In genomic region chr19:16063916-16064580, GRCm38 (mm10) we compare ENCODE assay signal across 8 mouse cellular contexts.
DNase-seq lines count a peak whose midpoint lies in the region.

No protein-coding gene starts in this region.

- peaks cover 2% of the 10 kb centered on the region; the same call in 1 of the 2 replicates for H3K9me3 ChIP-seq in megakaryocyte, embryonic 14.5 days

- peak overlapping the region; percentile 90 for H3K4me3 ChIP-seq in megakaryocyte, embryonic 14.5 days (replicated peaks)

- DNase-seq in WW6 (ENCODE audit: low read depth, low spot score): peak; percentile 36
- DNase-seq in cerebellum, postnatal 36 days: peak; percentile 75 to 87
- peak; percentile 72 for DNase-seq in gastrocnemius, postnatal 10 days
- DNase-seq in induced T-regulatory cell, adult 2 months (ENCODE audit: low read depth): peak; percentile 88
- peak; percentile 57 to 77 for DNase-seq in left cerebral cortex, adult 8-10 months (ENCODE audit: low spot score in 2 of 2)
- peak; percentile 82 to 88 for DNase-seq in right cerebral cortex, postnatal 10 days (ENCODE audit: low spot score in 2 of 2)
- DNase-seq in urinary bladder, postnatal 4 days (ENCODE audit: low spot score in 2 of 2): peak; percentile 61 to 80

- peaks cover 20% of the 10 kb centered on the region for H3K27me3 ChIP-seq in megakaryocyte, embryonic 14.5 days (replicated peaks)

- H3K36me3 ChIP-seq in megakaryocyte, embryonic 14.5 days (replicated peaks; ENCODE audit: low read length): no peaks in the 10 kb centered on the region

- peaks cover 28% of the 10 kb centered on the region for H3K4me1 ChIP-seq in megakaryocyte, embryonic 14.5 days

Comparison
In these comparisons a context has a peak if more than half of its experiments do, and no peak if none do; other contexts are left out.
1. Peak in every context shown above with its lines: DNase-seq and H3K4me3 ChIP-seq.
2. DNase-seq: peak in every context shown above with its lines; median percentile 88 in induced T-regulatory cell, adult 2 months; 85 in right cerebral cortex, postnatal 10 days; 81 in cerebellum, postnatal 36 days; 72 in gastrocnemius, postnatal 10 days; 70 in urinary bladder, postnatal 4 days; 67 in left cerebral cortex, adult 8-10 months; 36 in WW6.